ENCODE assay signal across 10 mouse cellular contexts in genomic region chr11:64186590-64186989, GRCm38 (mm10).
"Had no signal": no experiment of that assay in that cellular context is flagged by ENCODE, and none has a peak within 500 bp of the region (broad histone marks: within the 10 kb centered on the region; RNA-seq: fewer than 3 reads in every experiment).

No protein-coding gene starts in this region.

- H3K36me3 ChIP-seq: limb, embryonic 10.5 days; liver, embryonic 13.5 days; lung, embryonic 15.5 days; midbrain, embryonic 12.5 days had no signal

- DNase-seq: liver, embryonic 13.5 days; liver, postnatal 0 days; right cerebral cortex, postnatal 14 days; thymus, adult 18-20 months had no signal

- H3K27ac ChIP-seq: layer of hippocampus, adult 2 months; limb, embryonic 10.5 days; liver, embryonic 13.5 days; lung, embryonic 15.5 days; midbrain, embryonic 12.5 days had no signal

- H3K9me3 ChIP-seq: limb, embryonic 10.5 days; liver, embryonic 13.5 days; lung, embryonic 15.5 days; midbrain, embryonic 12.5 days had no signal

- ATAC-seq: hindbrain, embryonic 16.5 days; intestine, postnatal 0 days; liver, postnatal 0 days had no signal

- H3K27me3 ChIP-seq: liver, embryonic 13.5 days; lung, embryonic 15.5 days; midbrain, embryonic 12.5 days had no signal

- H3K9ac ChIP-seq: liver, embryonic 13.5 days; liver, postnatal 0 days; lung, embryonic 15.5 days; midbrain, embryonic 12.5 days had no signal

- H3K4me2 ChIP-seq: liver, embryonic 13.5 days; lung, embryonic 15.5 days; midbrain, embryonic 12.5 days had no signal

- H3K4me3 ChIP-seq: layer of hippocampus, adult 2 months; limb, embryonic 10.5 days; liver, embryonic 13.5 days; lung, embryonic 15.5 days; midbrain, embryonic 12.5 days had no signal
